Mouse (Mus musculus): ENCODE data around the gene Vav3.

Gene Vav3

DNA sequence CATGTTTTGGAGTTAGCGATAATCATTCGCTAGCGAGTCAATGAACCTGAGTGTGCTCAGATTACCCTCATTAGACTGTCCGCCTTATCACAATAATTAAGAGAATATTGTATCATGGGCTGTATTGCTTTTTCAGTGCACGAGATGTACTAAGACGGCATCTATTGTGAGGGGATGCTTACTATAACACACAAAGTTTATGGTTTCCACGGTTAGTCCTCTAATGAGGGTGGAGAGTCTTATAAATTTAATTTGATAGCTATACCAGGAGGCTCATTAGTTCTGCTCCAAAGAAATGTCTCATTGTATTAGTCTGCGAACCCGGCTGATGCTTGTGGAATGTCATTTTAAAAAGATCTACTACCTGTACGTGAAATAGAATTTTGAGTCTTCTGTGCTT lies 175.9 kb downstream of the Vav3 start:
- DNase-seq = no peak

DNA sequence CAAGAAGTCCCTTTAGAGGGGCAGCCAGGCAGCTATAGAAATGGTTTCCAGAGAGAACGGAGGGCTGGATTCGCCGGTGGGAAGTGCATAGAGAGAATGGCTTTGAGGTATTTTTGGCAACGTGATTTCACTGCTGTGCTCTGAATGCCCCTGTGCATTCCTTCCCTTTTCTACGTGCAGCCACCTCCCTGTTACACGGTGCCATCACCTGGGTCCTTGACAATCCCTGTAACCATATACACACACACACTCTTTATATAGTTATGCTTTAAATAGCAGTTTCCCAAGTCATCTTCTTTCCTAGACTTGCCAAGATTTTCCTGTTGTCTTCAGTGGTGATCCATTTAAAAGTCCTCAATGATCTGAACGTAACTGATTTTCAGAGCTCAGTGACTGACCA lies 181.7 kb downstream of the Vav3 start:
- no peak for DNase-seq

DNA sequence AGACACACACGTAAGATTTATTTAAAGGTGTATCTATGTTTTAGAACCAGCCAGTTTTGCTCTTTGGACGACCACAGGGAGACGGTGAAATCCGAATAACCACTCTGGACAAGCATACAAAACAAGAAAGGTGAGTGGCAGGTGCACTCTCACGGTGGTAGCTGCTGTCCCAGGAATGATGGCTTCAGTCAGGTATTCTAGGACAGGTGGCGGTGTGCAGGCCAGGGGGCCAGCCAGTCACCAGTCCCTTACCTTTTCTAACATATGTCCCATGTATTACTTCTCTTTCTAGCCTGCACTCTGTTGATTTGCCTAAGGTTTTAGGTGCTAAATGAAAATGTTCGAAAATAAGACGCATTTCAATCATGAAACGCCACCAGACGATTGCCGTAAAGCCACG lies 185.4 kb downstream of the Vav3 start:
- no peak for DNase-seq

DNA sequence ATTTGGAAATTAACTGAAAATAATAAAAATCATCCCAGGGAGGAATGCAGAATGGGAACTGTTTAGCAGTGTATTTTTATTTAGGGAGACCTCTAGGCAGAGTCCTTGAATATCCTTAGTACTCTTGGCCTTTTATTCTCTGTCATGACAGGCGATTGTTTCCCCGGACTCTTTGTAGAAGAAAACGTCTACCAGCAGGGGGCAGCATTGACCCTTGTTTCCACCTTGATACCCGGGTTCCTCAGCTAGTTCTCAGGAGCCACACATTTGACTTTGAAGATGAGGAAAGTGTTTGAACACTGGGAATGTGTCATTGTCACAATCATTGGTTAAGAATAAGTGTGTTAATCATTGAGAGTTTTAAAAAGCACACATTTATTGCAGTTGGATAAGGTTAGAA lies 185.8 kb downstream of the Vav3 start:
- peak; percentile 75 for DNase-seq

DNA sequence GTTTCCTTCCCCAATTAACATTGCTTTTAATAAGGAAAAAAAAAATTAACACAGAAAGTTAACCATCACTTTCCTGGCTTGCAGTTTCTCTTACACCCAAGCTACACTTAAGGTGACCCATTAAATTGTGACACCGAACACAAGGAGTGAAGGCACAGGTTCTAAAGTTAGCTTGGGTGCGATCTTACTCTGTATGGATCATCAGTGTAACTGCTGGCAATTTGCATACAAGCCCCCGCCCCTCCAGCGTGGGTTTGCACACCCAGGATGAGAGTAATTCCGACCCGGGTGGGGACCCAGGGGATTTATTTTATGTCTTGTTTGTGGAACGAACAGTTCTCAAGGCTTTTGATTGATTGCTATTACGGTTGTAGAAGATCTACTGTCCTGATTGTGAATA lies 186.2 kb downstream of the Vav3 start:
- DNase-seq = no peak

DNA sequence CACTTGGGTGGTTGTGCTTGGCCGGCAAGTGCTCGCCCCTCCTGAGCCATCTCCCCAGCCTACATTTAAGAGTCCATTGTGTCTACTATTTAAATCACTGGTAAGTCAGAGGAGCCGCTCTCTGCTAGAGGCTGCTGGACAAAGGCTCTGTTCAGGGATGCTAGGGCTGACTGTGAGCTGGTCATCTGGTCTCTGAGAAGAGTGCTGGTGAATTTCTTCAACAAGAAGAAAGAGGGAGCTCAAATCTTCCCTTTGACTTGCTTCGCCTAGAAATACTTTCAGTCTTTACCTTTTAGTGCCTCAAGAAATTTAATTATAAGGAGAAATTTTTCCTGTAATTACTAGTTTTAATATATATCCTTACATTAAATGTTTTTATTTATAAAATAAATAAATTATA lies 188.2 kb downstream of the Vav3 start:
- DNase-seq = no peak

DNA sequence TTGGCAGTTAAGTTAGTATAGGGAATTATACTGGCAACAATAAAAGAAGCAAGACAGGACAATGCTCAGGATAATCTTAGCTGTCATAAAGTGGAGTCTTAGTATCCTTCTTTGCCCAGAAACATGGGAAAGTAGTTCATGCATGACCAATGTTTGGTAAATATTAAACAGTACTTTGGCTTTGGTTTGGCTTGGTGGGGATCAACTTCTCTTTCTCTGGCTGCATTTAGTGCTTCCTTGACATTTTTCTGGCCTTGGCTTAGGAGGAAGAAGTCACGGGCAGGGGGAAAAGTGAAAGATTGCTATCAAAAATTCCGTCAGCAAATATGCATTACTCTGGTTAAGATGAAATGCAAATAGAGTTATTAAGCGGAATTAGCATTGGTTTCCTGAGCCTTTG lies 197.2 kb downstream of the Vav3 start:
- DNase-seq = no peak

DNA sequence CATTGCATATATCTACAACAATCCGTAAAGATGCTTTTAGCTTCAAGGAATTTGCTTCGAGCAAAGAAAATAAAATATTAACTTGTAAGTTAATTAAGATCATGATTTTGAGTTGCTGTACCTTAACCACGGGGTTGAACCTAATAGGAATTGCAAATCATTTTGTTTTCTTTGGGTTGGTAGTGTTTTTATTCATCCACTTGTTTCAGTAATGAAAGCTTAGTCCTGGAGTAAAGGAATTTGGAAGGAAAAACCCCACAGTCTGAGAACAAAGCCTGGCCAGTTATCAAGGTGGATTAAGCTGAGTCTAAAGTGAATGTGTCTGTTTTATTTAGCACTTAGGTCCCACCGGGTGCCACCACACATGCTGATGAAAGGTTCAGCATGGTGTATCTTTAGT lies 199.6 kb downstream of the Vav3 start:
- no peak for DNase-seq

DNA sequence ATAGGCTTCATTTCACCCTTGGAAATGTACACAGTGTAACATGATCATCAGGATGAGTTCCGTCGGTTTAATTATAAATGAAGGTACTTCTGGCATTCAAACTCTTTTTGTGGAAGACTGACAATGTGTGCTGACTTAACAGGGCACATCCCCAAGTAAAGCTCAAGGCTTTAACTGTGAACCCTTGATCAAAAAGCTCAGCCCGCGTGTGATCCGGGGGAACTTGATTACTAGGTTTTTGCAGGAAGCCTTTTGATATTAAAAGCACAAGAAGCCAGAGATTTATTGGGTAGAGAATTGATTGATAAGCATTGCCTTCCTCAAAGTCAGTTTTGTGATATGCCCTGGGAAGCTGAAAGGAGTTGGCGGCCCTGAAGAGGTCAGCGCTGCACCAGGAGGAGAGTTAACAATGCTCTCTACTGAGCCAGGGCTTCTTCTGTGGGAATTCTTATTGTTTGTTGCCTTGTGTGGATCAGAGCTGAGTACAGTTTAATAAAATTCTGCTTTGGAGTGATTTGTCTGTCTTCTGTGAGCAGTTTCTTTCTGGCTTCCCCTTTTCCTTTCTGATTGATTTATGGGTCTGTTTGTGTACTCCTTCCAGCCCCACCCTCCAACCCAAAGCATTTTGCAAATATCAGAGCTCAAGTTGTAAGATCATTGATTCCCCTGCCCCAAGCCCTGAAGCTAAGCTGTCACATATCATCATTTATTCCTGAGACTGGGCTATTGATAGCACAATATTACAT lies 204.2 kb downstream of the Vav3 start:
- no peak for DNase-seq

DNA sequence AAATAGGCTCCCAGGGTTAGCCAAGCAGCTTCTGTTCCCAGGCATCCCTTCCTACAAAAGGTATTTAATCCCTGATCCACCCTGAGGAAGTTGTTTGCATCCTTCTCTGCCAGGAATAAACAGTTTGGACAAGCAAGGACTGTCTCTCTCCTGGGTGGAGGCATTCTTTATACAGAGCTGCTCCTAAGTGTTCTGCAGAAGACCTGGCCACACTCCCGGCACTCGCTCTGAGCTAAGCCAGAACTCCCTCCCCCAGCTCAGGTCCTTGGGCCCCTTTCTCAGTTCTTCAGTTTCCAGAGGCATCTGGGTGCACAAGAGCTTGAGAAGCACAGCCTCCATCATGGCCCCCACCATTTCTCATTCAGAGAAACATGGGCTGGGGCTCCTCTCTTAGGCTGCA lies 216.9 kb downstream of the Vav3 start:
- DNase-seq = no peak

DNA sequence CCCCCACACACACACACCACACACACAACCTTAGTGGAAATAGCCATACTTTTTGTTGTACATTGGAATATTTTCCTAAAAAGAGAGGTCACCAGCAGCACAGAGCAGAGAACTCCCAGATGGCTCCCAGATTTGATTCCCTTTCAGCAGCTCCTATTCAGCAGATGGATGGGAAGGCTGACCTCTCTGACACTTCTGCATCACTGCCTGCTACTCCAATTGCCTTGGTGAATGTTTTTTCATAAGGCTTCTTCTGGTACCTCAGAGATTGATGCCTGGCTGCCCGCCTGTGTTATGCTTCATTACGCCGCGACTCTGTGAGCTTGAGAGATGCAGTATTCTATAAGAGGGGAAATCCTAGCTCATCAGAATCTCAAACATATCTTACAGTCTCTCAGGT lies 220.8 kb downstream of the Vav3 start:
- DNase-seq = no peak

DNA sequence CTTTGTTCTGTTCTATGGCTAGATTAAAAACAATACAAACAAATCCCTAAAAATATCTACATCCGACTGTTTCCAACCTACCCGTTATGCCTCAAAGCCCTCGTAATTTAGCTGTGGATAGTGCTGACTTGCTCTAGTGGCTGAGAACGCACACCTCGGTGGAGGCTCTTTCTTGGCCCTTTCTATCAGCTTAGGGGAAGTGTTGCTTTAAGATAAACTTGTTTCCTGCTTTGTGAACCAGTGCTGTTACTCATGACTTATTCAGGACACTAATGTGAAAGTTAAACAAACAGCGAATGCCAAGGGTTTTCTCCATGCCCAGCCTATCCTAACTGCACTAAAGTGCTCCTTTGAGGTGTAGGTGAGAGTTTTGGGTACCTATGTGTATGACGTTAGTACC lies 221.3 kb downstream of the Vav3 start:
- no peak for DNase-seq

DNA sequence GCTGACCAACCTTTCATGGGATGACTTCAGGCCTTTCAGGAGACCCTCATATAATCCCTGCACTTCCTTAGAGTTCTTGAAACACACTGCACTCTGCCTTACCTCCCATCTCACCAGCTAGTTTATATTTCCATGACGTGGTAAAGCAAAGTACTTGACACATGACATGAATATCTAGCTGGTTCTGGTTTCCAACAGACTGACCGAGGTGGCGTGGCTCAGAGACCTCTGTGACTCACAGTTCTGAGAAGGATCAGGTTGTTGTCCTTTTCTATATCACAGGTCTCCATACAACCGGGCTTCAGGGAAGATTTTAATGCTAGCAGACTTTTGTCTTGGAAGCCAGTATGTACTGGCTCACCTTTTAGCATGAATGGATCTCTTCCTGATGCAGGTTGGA lies 221.8 kb downstream of the Vav3 start:
- DNase-seq = no peak

DNA sequence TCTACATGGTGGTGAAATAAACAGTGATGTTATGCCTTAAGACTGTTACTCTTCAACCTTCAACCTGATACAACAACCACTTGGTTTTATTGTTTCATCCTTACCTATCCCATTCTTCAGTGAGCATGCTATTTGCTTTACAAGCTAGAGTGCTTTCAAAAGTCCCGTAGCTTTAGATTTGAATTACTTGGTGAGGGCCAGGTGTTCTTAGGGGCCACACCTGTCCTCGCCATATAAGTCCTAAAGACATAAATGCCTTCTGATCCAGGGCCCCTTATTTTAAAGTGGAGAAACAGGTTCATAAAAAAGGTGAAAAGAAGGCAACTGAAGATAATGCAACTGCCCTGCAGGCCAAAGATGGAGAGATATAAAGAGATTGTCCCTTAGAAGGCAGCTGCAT lies 224.0 kb downstream of the Vav3 start:
- no peak for DNase-seq

DNA sequence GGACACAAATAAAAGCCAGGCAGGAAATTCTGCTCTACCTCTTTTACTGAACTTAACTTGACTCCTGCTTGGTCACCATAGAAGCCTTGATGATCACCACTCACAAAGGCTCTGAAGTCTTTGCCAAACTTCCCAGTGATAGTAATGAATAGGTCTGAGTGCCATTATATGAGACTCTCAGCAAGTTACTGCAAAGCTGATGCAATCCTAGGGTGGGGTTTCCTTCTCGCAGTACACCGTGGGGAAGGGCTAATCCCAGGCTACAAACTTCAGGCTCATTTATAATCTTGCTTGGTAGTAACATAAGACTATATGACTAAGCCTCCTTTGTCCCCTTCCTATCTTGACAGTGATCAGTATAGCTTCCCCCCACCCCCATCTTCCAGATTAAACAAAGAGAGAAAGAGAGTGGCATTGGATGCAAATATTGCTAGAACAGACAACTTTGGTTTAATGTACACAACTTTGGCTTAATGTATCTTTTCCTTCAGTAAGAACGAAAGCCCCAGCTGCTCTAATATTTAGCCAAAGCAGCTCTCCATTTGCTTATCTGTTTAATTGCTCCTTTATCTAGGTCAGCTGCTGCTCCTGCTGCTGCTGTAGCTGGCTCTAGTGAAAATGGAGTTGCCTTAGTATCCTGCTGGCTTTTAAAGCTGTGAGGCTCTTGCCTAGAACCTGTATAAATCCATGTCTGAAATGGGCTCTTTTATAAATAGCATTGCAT lies 228.3 kb downstream of the Vav3 start:
- DNase-seq = no peak

DNA sequence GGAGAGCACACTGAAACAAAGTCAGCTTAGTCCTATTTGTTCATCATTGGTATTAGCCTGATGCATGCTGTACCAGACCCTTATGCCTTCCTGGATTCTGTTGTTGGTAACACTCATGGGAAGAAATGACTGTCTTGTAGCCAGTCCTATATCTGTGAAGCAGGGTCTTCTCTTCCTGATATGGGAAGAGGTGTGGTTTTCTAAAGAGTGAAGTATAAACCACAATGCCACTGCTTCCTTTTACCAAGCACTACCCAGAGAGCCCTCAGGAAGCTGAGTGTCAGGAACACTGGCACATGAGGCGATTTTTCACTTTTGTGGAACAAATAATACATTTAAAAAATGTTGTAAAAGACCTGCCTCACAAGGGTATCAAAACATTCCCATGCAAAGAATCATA lies 231.0 kb downstream of the Vav3 start:
- DNase-seq = no peak

DNA sequence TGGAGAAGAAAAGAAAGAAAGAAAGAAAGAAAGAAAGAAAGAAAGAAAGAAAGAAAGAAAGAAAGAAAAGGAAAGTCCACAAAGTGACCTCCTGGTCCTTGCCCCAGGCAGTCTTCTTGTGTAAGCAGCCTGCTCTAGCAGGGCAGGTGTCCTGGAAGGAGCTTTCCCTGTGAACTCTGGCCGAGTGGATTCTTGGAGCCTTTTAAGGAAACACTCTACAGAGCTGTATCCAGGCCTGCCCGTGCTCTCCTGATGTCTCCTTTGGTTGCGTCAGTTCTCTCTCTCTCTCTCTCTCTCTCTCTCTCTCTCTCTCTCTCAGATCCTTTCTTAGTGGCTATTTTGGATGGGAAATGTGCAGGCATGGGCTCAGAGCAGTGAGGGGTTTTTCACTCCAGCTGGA lies 232.4 kb downstream of the Vav3 start:
- no peak for DNase-seq

DNA sequence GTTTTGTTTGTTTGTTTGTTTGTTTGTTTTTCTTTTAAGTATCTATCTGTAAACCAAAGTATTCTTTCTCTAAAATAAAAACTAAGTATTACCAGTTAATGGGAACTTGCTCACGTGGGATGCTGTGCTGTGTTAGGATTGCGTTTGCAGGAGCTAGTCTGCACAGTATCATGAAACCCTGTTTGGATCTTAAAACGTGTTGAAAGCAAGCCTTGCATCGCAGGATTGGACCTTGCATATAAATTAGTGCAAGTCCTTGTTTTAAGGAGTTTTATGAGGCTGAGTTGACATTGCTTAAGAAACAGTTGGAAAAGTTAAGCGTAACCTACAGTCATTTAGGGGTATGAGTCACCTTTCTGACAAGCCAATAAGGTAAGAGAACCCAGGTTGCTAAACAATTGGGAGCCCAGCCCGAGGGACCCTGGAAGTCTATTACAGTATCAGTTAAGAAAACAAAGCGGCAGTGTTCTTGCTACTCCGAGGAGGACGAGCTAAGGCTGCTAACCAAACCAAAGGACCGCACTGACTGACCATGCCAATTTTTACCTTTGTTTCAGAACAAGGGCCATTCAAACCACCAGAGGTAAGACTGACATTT lies 233.2 kb downstream of the Vav3 start:
- no peak for DNase-seq

DNA sequence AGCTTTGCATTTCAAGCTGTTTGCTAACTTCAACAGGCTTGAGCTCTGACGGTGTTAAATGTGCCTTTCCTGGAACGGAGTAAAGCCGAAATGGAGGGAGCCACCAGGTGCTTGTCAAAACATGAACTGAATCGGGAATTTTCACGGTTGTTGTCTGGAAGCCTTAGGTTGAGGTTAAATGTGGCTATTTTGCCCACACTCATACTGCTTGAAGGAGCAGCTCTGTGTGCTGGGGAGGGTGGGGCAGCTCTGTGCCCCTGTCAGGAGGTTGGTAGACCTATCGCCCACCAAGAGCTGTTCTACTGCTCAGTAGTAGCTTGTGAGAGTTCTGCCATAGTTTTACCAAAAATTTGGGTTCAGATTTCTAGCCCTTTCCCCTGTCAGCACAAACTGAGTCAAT lies 233.7 kb downstream of the Vav3 start:
- no peak for DNase-seq

DNA sequence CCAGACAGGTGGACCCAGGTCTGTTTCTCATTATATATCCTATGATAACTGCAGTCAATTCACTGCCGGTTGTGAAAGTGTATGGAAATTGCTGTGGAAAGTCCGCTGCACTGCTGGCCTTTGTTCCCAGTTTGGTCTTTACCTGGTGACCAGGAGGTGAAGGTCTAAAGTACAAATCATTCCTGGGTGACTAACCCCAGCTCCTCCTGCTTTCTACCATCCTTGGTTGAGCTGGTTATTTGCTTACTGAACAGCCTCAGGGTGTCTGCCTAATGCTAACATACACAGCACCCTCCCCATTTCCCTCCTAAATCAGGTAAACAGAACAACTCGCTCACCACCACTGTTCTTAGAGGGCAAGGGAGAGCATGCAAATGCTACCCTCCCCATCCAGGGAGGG lies 237.9 kb downstream of the Vav3 start:
- DNase-seq = no peak

DNA sequence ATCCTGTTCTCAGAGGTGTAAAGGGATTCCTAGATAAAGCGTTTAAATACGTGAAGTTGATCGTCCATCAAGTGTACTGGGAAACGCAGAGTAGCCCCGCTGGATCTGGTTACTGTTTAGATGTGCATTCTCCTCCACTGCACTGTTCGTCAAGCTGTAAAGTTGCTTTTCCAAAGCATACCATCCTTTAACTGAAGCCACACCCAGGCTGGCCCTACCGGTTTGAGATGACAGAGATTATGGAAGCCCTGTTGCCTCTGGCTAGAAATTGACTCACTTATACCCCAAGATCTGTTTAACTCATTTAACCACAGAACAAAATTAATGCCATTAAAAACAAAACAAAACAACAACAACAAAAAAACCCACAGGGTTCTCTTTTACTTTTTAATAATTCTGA lies 238.5 kb downstream of the Vav3 start:
- DNase-seq = no peak

DNA sequence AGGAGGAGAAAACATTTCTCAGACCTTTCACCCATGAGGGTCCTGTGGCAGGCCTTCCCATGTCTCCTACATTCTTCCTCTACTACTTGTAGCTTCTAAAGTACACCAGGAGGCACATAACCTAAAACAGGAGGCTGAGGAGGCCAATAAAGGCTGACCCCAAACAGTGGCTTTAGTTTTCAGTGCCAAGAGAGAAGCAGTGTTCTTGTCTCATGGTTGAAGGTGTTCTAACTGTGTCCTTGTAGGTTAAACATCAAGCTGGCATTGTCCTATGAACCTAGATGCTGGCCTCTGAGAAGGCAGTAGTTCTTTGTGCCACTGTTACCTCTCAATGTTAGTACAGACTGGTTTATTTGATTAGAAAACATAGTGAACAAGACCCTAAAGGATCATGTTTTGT lies 245.5 kb downstream of the Vav3 start:
- DNase-seq = no peak

DNA sequence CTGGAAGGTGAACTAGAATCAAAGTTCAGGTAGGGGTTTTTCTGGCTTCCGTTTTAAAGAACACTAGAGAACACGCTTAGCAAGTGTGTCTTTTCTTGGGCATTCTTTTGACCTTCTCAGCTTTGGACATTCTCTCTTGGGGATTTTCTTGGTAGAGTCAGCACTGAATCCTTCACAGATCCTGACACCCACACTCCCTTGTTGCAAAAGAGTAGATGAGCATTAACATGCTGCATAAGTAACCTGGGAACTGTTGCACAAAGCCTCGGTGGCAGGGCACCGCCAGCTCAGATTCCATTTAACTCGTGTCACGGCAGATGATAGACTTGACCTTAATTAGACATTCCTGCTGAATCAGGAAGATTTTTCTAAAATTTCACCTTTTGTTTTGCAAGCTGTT lies 252.5 kb downstream of the Vav3 start:
- no peak for DNase-seq

DNA sequence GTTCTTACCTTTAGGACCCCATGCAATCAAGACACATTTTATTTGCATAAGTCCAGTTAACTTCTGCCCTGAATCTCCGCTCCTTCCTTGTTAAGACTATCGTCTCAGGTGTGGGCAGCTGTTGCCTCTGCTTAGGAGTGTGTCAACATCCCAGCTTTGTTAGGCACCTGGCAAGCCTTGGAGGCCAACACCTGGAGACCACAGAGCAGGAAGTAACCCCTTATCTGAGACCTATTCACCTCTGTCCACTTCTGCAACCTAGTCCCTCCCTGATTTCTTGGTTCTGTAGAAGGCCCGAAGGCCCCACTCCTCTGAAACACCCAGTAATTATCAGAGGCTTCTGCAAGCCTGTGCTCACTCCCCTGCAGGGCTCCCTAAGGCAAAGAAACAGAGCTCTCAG lies 255.6 kb downstream of the Vav3 start:
- no peak for DNase-seq
